Mouse (Mus musculus): ENCODE data around the gene Fam216b.

The Fam216b gene

GRCm38 (mm10) chr14:78088907-78089306, at the start of gene Fam216b:
Gene Fam216b, minus strand, starts transcription at chr14:78089007.
- DNase-seq, result peak; percentile 12 to 27

- DNase-seq, result no peak
Observed at GRCm38 (mm10) chr14:78132368-78133052, 43.7 kb upstream of the Fam216b start.

GRCm38 (mm10) chr14:78126670-78127069, 37.9 kb upstream of the Fam216b start:
- DNase-seq, result no peak

DNA sequence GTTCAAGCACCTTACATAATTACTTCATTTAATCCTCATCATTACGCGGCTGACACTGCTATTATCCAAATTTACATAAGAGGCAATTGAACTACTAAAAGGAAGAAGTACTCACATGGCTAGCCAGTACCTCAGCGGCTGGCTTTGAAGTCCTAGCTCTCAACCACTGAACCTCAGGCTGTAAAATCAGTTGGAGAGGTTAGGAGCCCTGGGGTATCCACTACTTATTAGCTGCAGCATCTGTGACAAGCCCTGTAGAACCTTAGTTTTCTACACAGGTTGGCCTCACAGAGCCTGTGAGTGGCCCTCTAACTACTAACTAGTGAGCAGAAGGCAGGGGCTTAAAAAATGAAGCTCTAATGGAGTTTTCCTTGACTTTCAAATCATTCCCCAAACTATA, 31.5 kb upstream of the Fam216b start:
- DNase-seq, result no peak

GRCm38 (mm10) chr14:78119449-78120200, 30.8 kb upstream of the Fam216b start:
- no peak for DNase-seq

GRCm38 (mm10) chr14:78117671-78118070, 28.9 kb upstream of the Fam216b start:
- no peak for DNase-seq

- no peak for DNase-seq
Observed at GRCm38 (mm10) chr14:78117268-78117667, 28.5 kb upstream of the Fam216b start.

DNA sequence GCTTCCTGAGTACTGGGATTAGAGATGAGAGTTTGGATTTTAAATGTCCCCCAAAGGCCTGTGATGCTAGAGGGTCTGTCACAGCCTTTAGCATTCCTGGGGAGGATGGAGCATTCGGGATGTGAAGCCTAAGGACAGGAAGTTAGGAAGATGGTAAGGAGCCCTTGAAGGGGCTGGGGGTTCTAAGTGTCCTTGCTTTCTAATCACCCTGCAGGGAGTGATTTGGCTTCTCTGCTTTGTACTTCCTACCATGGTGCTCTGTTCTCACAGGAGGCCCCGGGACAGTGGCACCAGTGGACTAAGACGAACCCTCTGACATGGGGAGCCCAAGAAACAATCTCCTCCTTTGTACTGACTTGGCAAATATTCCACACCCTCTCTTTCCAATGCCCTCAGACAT, 23.7 kb upstream of the Fam216b start:
- no peak for DNase-seq

- DNase-seq, result no peak
Observed at GRCm38 (mm10) chr14:78110871-78111270, 22.1 kb upstream of the Fam216b start.

DNA sequence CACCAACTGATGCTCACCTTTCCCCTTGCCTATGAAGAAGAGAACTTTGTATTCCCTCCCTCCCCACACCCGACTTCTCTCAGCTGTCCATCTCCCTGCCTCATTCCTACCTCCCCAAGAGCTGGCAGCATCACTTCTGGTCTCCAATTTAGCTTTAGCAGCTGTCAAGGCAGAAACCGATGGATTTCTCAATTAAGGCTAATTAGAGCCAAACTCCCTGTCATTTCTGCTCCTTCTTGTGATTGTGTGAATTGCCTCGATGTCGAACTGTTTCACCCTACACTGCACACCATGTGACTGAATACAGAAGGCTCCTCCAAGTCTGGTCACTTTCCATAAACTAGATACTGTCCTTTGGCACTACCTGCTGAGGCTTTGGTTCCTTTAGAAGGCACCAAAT, 20.6 kb upstream of the Fam216b start:
- no peak for DNase-seq

DNA sequence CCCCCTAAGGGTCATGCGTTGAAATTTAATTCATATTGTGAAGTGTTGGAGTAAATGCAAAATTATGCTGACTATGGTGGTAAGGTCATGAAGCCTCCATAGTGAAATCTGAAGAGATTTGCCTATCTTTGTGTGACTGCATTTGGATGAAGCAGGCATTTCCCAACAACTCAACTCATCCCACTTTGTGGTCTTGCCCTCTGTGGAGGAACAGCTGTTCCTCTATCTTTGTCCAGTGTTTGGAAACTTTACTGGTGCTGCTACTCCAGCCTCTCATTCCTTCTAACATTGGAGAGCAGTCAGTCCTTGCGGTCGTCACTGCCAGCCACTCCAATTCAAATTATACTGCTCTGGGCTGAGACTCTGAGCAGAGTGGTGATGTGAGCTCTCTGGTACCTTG, 19.6 kb upstream of the Fam216b start:
- DNase-seq, result no peak

DNA sequence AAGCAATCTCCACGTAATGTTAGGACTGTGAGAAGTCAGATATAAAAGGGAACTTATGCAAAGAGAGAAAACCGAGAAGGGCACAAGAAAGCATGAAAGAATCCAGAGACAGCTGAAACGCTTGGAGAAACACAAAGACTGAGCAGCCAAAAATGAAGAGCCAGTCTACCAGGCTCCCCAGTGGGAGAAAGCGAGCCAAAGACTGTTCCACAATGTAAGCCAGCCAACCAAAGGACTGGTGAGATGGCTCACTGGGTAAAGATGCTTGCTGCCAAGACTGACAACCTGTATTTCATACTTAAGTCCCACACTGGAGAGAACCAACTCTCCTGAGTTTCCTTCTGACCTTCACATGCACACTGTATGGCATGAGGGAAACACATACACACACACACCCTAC, 784 bp upstream of the Fam216b start:
- DNase-seq, result peak; percentile 73 to 87

DNA sequence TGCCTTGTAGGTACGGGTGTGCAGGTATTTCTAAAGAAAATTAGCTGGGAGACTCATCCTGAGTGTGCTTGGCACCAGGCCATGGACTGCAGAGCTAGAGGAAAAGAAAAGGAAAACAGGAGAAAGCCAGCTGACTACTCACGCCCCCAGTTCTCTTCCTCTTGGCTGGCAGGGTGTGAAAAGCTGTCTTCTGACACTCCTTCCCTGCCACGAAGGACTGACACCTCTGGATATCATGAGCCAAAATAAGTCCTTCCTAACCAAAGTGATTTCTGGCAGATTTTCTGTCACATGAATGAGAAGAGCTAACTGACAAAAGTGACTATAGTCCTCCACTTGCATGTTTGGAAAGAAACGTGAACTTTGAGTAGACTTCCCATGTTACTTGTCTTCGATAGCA, 5.3 kb downstream of the Fam216b start:
- peak in 1 of 2 experiments; percentile 10 for DNase-seq

DNA sequence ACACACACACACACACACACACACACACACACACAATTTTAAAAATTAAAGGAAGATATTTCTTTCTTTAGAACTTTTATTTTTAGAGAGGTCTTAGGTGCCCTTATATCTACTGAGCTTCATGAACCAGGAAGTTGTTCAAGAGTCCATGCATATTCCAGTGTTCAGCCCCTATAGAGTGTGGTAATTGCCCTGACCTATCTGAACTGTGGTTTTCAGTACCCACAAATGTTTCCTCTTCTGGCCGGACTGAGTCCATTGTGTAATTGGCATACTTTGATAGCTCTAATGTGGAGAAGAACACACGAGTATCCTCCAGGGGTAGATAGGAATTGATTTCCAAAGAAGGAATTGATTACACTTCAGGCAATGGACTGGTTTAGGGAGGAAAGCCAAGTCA, 11.3 kb downstream of the Fam216b start:
- DNase-seq, result no peak

GRCm38 (mm10) chr14:78065938-78066710, 22.7 kb downstream of the Fam216b start:
- peak; percentile 20 to 49 for DNase-seq

GRCm38 (mm10) chr14:78062484-78062883, 26.3 kb downstream of the Fam216b start:
- DNase-seq, result peak in 1 of 2 experiments; percentile 19

- DNase-seq, result no peak
Observed at GRCm38 (mm10) chr14:78060609-78060951, 28.2 kb downstream of the Fam216b start.

- DNase-seq, result peak; percentile 12 to 17
Observed at GRCm38 (mm10) chr14:78059878-78060608, 28.8 kb downstream of the Fam216b start.

DNA sequence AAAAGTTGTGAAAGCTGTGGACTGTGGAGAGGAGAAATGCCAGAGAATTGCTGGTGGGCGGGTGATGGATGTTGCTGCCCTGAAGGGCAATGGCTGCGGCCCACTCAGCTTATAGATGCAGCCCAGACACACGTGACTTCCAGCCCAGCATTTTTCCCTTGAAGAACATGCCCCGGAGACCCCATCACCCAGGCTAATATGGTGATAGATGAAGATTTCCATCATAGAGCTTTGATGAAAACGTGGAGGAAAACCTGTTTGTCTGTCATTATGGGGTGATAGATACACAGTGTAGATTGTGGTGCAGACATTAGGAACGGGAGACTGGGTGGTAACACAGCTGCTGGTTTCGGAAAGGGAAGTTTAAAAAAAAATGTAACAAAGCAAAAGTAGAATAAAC, 31.4 kb downstream of the Fam216b start:
- no peak for DNase-seq

GRCm38 (mm10) chr14:78056371-78056770, 32.4 kb downstream of the Fam216b start:
- no peak for DNase-seq

DNA sequence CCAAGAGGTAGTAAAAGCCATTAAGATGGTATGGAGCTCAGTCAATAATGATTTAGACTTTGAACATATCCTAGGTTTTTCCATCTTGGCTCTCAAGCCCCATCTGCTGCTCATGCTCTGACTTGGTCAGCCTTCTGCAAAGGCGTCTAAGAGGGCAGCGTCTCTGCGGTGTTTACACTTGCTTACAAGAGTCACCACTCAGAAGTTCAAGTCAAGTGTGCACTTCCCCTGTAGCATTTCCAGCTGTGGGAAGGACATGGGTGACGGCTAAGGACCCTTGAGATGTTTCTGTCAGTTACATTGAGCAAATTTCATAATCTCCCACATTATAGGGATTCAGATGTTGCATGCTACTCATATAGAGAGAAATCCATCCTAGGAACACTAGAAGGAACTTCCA, 40.1 kb downstream of the Fam216b start:
- DNase-seq, result no peak

DNA sequence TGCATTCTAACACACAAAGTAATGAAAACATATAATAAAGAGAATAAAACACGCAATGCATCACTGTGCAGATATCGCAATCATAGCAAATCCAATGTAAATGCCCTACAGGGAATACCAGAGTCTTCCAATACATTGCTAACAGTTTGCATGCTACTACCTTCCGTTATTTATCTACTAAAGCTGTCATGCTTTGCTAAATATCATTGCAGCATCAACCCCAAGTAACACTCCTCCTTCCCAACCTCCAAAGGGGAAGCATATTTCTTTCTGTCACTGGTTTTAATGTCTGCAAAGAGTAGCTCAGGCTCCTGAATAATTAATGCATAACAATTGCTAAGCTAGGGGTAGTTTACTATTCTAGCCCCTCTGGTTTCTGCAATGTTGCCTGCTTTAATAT, 40.5 kb downstream of the Fam216b start:
- no peak for DNase-seq

DNA sequence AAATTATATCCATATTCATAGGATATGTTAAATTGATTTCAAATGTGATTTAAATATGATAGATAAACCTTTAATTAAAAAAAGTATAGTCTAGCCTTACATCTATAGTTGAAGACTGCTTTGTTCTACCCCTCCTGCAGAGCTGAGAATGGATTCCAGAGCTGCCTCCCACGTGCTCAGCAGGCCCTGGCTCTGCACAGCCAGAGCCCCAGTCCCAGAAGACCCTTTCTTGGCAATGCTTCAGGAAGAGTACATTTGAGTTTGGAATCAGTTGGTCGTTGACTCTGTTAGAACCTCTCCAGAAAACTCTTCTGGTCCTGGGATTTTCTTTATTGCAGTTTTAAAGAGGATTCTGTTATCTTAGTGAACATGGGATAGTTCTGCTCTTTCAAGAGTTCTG, 45.7 kb downstream of the Fam216b start:
- DNase-seq, result no peak
